Mouse (Mus musculus): ENCODE data around the gene Rab22a.

- TF ChIP-seq CTCF (IDR thresholded peaks at IDR 0.05; ENCODE audit: low read depth) (no peak), EP300 (IDR thresholded peaks at IDR 0.05; ENCODE audit: low read depth) (no peak)
Observed at GRCm38 (mm10) chr2:173748961-173749659, 89.5 kb downstream of the Rab22a start.
